Mouse (Mus musculus): Measurements from ENCODE around the gene Cntnap5c. TPM values are rescaled to one million over a fixed set of nuclear protein-coding genes. Genes with fewer than 3 reads are reported as not detected.

Gene Cntnap5c
- polyA plus RNA-seq, 1 experiment: not detected

DNA sequence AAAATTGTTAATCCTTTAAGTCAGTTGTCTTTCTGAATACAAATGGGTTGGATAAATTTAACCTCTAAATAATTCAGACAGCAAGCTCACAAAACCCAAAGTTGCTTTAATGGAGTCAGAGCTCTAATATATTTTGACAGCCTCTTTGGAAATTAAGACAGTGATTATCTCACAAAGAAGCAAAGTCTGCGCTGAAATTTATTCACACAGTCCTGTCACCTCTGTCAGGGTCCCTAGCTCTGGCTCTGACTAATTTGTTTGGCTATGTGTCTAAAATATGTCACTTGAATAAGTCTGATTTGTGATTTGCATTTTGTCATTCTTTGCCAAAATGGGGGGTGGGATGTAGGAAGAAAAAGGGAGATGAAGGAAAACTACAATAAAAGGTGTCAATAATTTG lies 234.0 kb downstream of the Cntnap5c start:
- TF ChIP-seq CTCF (IDR thresholded peaks at IDR 0.05; ENCODE audit: extremely low read depth, insufficient read depth, insufficient read length, insufficient replicate concordance): no peak
- no peak for TF ChIP-seq POLR2A (IDR thresholded peaks at IDR 0.05; ENCODE audit: low read depth, low read length)
- no peak for DNase-seq (ENCODE audit: low read depth in 1 of 2, low spot score in 2 of 2)
- no peaks in the 10 kb centered on the region for H3K4me1 ChIP-seq (ENCODE audit: control insufficient read depth, insufficient read depth, insufficient read length)
- H3K27ac ChIP-seq (ENCODE audit: insufficient read depth, low read length): no peak overlapping the region
- H3K36me3 ChIP-seq (ENCODE audit: control insufficient read depth, insufficient read depth, low read length): no peaks in the 10 kb centered on the region
- no peak overlapping the region for H3K4me3 ChIP-seq (ENCODE audit: extremely low read depth, insufficient read depth, insufficient read length)
- no peaks in the 10 kb centered on the region for H3K27me3 ChIP-seq (ENCODE audit: control insufficient read depth, insufficient read depth, low read length)
- WGBS: 83% methylated on average over 1 of the region's 1 CpGs

DNA sequence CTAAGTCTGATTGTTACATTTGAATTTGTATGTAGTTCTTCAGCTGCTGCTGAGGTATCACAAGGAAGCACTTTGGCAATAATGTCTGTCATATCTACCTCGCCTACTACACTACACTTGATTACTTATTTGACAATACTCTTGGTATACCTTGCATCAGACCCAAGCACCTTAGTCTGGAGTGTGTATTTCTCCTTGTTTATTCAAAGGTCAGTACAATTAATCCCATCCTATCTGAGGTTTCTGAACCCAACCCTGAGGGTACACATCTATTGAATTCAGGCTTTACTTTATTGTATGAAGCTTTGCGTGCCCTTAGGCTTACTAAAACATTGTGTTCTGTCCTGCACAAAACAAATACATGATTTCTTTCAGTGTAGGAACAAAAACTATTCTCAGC lies 235.1 kb downstream of the Cntnap5c start:
- 82% methylated on average over 2 of the region's 2 CpGs for WGBS
- H3K27me3 ChIP-seq (ENCODE audit: control insufficient read depth, insufficient read depth, low read length): no peaks in the 10 kb centered on the region
- H3K4me1 ChIP-seq (ENCODE audit: control insufficient read depth, insufficient read depth, insufficient read length): no peaks in the 10 kb centered on the region
- H3K4me3 ChIP-seq (ENCODE audit: extremely low read depth, insufficient read depth, insufficient read length): no peak overlapping the region
- no peak for TF ChIP-seq CTCF (IDR thresholded peaks at IDR 0.05; ENCODE audit: extremely low read depth, insufficient read depth, insufficient read length, insufficient replicate concordance)
- TF ChIP-seq POLR2A (IDR thresholded peaks at IDR 0.05; ENCODE audit: low read depth, low read length): no peak
- DNase-seq (ENCODE audit: low read depth in 1 of 2, low spot score in 2 of 2): no peak
- no peaks in the 10 kb centered on the region for H3K36me3 ChIP-seq (ENCODE audit: control insufficient read depth, insufficient read depth, low read length)
- no peak overlapping the region for H3K27ac ChIP-seq (ENCODE audit: insufficient read depth, low read length)

DNA sequence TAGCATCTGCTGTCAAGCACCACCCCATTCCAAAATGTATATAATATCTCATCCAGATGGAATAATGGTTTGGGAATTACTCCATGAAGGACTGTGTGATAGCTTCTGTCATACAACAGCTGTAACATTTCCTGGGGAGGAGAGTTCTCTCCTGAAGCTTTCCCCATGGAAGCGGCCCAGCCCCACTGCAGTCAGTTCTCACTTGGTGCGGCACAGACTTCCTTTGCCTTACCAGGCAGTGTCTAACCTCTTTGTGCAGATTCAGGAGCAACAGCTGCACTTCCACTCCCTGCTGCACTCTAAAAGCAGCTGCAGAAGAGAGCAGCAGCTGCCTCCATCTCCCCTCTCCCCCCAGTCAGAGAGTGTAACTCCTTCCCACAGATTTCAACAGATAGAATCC lies 271.8 kb downstream of the Cntnap5c start:
- 85% methylated on average over 2 of the region's 2 CpGs for WGBS
- H3K27ac ChIP-seq (ENCODE audit: insufficient read depth, low read length): no peak overlapping the region
- H3K4me1 ChIP-seq (ENCODE audit: control insufficient read depth, insufficient read depth, insufficient read length): no peaks in the 10 kb centered on the region
- TF ChIP-seq CTCF (IDR thresholded peaks at IDR 0.05; ENCODE audit: extremely low read depth, insufficient read depth, insufficient read length, insufficient replicate concordance) (no peak), POLR2A (IDR thresholded peaks at IDR 0.05; ENCODE audit: low read depth, low read length) (no peak)
- no peaks in the 10 kb centered on the region for H3K36me3 ChIP-seq (ENCODE audit: control insufficient read depth, insufficient read depth, low read length)
- no peak for DNase-seq (ENCODE audit: low read depth in 1 of 2, low spot score in 2 of 2)
- no peaks in the 10 kb centered on the region for H3K27me3 ChIP-seq (ENCODE audit: control insufficient read depth, insufficient read depth, low read length)
- H3K4me3 ChIP-seq (ENCODE audit: extremely low read depth, insufficient read depth, insufficient read length): no peak overlapping the region

DNA sequence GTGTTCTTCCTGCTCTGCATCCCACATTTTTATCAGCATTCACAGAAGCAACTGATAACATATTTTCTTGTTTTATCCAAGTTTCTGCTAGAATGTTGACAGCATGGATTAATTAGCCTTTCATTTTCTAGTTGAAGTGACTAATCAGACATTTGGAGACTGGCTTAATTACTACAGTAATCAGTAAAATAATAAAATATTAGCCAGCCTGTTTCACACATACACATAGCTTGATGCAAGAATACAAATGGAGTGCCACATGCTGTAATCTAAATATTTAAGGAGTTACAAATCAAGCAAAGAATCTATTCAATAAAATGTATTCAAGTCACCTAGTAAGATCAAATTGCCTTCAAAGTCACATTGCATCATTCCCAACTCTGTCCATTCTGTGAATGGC lies 275.8 kb downstream of the Cntnap5c start:
- DNase-seq (ENCODE audit: low read depth in 1 of 2, low spot score in 2 of 2): no peak
- H3K27me3 ChIP-seq (ENCODE audit: control insufficient read depth, insufficient read depth, low read length): no peaks in the 10 kb centered on the region
- no peak overlapping the region for H3K4me3 ChIP-seq (ENCODE audit: extremely low read depth, insufficient read depth, insufficient read length)
- no peaks in the 10 kb centered on the region for H3K36me3 ChIP-seq (ENCODE audit: control insufficient read depth, insufficient read depth, low read length)
- H3K27ac ChIP-seq (ENCODE audit: insufficient read depth, low read length): no peak overlapping the region
- H3K4me1 ChIP-seq (ENCODE audit: control insufficient read depth, insufficient read depth, insufficient read length): no peaks in the 10 kb centered on the region
- TF ChIP-seq POLR2A (IDR thresholded peaks at IDR 0.05; ENCODE audit: low read depth, low read length) (no peak), CTCF (IDR thresholded peaks at IDR 0.05; ENCODE audit: extremely low read depth, insufficient read depth, insufficient read length, insufficient replicate concordance) (no peak)

DNA sequence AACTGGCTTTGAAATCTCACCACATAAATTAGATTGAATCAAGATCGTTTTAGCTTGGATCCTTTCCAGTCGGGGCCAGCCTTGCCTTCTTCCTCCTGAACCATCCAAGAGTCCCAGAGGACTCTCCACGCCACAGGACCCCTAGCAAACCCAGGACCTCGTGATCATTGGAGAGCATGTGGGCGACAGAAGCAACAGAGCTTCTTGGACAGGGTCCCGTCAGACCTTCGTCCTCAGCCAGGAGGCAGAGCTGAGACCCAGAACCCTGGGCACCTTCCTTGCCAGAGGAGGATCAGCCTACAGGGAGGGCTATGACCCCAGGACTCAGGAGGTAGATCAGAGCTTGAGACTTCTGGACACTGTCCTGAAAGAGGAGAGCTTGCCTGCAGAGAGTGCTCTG lies 300.5 kb downstream of the Cntnap5c start:
- H3K4me1 ChIP-seq (ENCODE audit: control insufficient read depth, insufficient read depth, insufficient read length): no peaks in the 10 kb centered on the region
- no peak overlapping the region for H3K27ac ChIP-seq (ENCODE audit: insufficient read depth, low read length)
- no peaks in the 10 kb centered on the region for H3K27me3 ChIP-seq (ENCODE audit: control insufficient read depth, insufficient read depth, low read length)
- 80% methylated on average over 7 of the region's 7 CpGs for WGBS
- TF ChIP-seq POLR2A (IDR thresholded peaks at IDR 0.05; ENCODE audit: low read depth, low read length) (no peak), CTCF (IDR thresholded peaks at IDR 0.05; ENCODE audit: extremely low read depth, insufficient read depth, insufficient read length, insufficient replicate concordance) (no peak)
- no peaks in the 10 kb centered on the region for H3K36me3 ChIP-seq (ENCODE audit: control insufficient read depth, insufficient read depth, low read length)
- no peak for DNase-seq (ENCODE audit: low read depth in 1 of 2, low spot score in 2 of 2)
- H3K4me3 ChIP-seq (ENCODE audit: extremely low read depth, insufficient read depth, insufficient read length): no peak overlapping the region

DNA sequence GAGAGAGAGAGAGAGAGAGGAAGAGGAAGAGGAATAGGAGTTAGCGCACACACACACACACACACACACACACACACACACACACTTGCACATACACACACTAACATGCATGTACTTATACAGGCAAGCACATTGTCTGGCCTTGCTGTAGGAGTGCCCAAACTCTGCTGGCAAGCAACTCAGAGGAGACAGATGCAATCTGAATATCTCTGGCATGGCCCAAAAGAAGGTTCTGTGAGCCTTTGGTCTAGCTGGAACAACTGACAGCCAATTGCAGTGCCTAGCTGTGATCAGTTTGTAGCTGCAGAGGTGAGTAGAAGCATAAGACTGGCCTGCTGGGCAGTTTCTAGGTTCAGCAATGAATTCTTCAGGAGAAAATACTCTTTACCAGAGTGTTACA lies 313.3 kb downstream of the Cntnap5c start:
- H3K27ac ChIP-seq (ENCODE audit: insufficient read depth, low read length): no peak overlapping the region
- DNase-seq (ENCODE audit: low read depth in 1 of 2, low spot score in 2 of 2): no peak
- no peak for TF ChIP-seq POLR2A (IDR thresholded peaks at IDR 0.05; ENCODE audit: low read depth, low read length)
- no peak for TF ChIP-seq CTCF (IDR thresholded peaks at IDR 0.05; ENCODE audit: extremely low read depth, insufficient read depth, insufficient read length, insufficient replicate concordance)
- WGBS: 100% methylated on average over 1 of the region's 1 CpGs
- H3K4me1 ChIP-seq (ENCODE audit: control insufficient read depth, insufficient read depth, insufficient read length): no peaks in the 10 kb centered on the region
- H3K27me3 ChIP-seq (ENCODE audit: control insufficient read depth, insufficient read depth, low read length): no peaks in the 10 kb centered on the region
- H3K4me3 ChIP-seq (ENCODE audit: extremely low read depth, insufficient read depth, insufficient read length): no peak overlapping the region
- no peaks in the 10 kb centered on the region for H3K36me3 ChIP-seq (ENCODE audit: control insufficient read depth, insufficient read depth, low read length)

DNA sequence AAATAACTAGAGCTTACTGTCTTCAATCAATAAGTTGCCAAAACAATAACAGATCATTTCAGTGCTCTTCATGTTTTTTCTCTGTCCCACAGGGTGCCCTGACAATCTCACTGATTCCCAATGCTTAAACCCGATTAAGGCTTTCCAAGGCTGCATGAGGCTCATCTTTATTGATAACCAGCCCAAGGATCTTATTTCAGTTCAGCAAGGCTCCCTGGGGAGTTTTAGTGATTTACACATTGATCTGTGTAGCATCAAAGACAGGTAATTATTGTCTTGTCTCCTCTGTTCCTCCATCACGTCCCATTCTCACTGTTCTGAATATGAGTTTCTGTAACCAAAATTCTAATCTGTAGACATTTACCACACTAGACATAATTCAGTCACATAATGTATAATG lies 335.1 kb downstream of the Cntnap5c start:
- no peak for TF ChIP-seq POLR2A (IDR thresholded peaks at IDR 0.05; ENCODE audit: low read depth, low read length)
- no peak for TF ChIP-seq CTCF (IDR thresholded peaks at IDR 0.05; ENCODE audit: extremely low read depth, insufficient read depth, insufficient read length, insufficient replicate concordance)
- Histone ChIP-seq H3K4me1 (ENCODE audit: control insufficient read depth, insufficient read depth, insufficient read length) (no peaks in the 10 kb centered on the region), H3K36me3 (ENCODE audit: control insufficient read depth, insufficient read depth, low read length) (no peaks in the 10 kb centered on the region), H3K27me3 (ENCODE audit: control insufficient read depth, insufficient read depth, low read length) (no peaks in the 10 kb centered on the region), H3K4me3 (ENCODE audit: extremely low read depth, insufficient read depth, insufficient read length) (no peak overlapping the region), H3K27ac (ENCODE audit: insufficient read depth, low read length) (no peak overlapping the region)
- DNase-seq (ENCODE audit: low read depth in 1 of 2, low spot score in 2 of 2): no peak
- 87% methylated on average over 2 of the region's 2 CpGs for WGBS

Measured in spleen, adult 2 months (tissue).